Mouse (Mus musculus) kidney, postnatal 4 days (tissue): ENCODE data around the gene Spns1.
"Not testable (repeated sequence)": the region's sequence is repeated elsewhere in the genome, so short reads cannot be mapped to it uniquely, and the experiment has no call there.

Experiments
- DNase-seq, 2 experiments: peaks; one replicate each; pipeline ENCODE4 v3.0.0; 2021; ENCODE audit warnings: mixed read lengths in 2 of 2

Spns1 gene

GRCm38 (mm10) chr7:126332691-126333090, 44.6 kb downstream of the Spns1 start:
- no peak for DNase-seq

DNA sequence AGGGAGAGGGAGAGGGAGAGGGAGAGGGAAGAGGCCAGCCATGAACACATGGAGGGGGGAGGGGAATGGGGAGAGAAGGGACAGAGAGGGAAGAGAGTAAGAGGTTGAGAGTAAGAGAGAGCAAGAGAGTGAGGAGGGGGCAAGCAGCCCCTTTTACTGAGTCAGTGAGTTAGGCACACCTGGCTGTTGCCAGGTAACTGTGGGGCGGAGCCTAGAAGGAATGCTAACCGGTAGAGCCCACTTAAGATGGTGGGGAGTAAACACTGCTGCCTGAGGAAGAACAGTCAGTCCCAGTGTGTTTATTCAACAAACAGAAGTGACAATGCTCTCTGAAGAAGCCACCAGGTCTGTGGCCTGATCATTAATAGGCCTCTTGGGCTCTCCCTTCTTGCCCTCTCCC, 46.6 kb downstream of the Spns1 start:
- DNase-seq, result no peak

GRCm38 (mm10) chr7:126329907-126330645, 47.2 kb downstream of the Spns1 start:
- DNase-seq, result no peak

DNA sequence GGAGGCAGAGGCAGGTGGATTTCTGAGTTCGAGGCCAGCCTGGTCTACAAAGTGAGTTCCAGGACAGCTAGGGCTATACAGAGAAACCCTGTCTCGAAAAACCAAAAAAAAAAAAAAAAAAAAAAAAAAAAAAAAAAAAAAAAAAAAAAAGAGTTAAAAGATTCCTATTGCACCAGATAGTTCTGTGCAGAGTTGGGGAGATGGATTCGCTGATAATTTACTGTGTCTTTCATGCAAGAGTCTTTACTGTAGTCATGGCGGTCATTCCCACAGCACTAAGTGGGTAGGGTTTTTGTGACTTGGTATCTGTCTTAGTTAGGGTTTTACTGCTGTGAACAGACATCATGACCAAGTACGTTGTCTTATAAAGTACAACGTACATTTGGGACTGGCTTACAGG, 48.4 kb downstream of the Spns1 start:
- not testable (repeated sequence) for DNase-seq

DNA sequence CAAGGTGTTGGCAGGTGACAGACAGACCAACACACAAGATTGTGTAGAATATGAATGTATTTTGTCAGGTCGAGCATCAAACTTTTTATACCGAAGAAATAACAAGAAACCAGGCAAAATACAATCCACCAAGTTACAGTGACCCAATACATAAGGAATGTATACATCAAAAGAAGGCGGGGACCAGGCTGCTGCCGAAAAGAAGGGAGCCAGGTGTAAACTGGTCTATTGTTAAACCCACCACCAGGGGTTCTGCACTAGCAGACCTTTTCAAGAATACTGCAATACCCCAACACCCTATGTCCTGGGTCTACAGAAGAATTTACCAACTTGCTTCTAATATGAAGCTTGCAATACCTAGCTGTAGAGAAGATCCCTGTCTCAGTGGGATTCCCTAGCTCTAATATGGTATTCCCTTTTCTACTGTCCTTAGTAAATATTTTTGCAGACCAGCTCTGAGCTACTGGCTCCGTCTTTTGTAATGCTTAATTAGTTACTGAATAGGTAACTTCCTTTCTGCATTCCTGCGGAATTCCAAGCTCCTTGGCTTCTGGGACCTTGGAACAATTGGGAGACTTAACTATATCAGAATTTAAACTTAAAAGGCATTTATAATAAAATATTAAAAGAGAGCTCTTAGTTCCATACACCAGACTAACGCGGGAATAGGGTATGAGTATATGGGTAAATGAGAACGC, 51.5 kb downstream of the Spns1 start:
- not testable (repeated sequence) for DNase-seq

DNA sequence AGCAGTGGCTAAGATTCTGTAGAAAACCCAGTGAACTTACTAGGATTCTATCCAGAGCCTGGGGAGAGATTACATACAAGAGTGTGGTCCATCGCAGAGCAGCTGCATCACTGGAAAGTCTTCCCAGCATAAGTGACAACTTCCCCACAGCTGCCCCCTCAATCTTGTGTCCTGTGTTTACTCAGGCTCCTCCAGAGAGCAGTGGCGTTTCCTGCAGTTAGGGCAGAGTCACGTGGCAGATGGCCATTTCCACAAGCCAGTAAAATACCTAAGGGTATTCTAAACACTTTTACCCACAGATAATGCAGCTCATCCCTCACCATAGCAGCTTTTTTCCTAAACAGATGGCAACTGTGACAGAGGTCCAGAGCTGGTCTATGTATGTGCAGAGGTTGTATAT, 52.5 kb downstream of the Spns1 start:
- no peak for DNase-seq

DNA sequence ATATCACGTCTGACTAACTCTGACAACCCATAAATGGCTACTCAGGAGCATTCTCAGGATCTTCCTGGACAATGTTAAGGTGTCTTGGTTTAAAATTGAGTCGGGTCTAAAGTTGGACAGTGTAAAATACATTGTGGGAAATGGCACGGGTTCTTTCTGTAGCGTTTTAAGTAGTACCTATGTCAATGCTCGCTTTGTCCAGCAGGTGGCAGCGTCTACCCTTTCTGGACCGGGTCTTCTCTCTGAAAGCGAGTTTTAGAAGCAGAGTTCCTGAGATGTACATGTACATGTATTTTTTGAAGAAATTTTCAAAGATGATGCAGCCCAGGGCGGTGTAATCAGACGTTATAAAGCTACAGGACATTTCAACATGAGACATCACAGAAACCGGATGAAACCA, 53.5 kb downstream of the Spns1 start:
- peak; percentile 90 for DNase-seq
